Mouse (Mus musculus): ENCODE data around the gene Aprt.
"Not testable (repeated sequence)": the region's sequence is repeated elsewhere in the genome, so short reads cannot be mapped to it uniquely, and the experiment has no call there.

Aprt gene

GRCm38 (mm10) chr8:122586171-122586570 lies 9.5 kb upstream of the Aprt start:
- no peak for DNase-seq (ENCODE audit: low read depth, low spot score)

- no peak for DNase-seq (ENCODE audit: low read depth, low spot score)
Measured at GRCm38 (mm10) chr8:122585411-122585891, 8.7 kb upstream of the Aprt start.

- no peak for DNase-seq (ENCODE audit: low read depth, low spot score)
Measured at GRCm38 (mm10) chr8:122584981-122585380, 8.3 kb upstream of the Aprt start.

- DNase-seq (ENCODE audit: low read depth, low spot score), result no peak
Measured at GRCm38 (mm10) chr8:122580926-122581325, 4.2 kb upstream of the Aprt start.

GRCm38 (mm10) chr8:122579196-122579595 lies 2.5 kb upstream of the Aprt start:
- no peak for DNase-seq (ENCODE audit: low read depth, low spot score)

GRCm38 (mm10) chr8:122577116-122577515 lies 407 bp upstream of the Aprt start:
- no peak for DNase-seq (ENCODE audit: low read depth, low spot score)

GRCm38 (mm10) chr8:122575735-122576647 lies 718 bp downstream of the Aprt start:
- DNase-seq (ENCODE audit: low read depth, low spot score), result no peak

- no peak for DNase-seq (ENCODE audit: low read depth, low spot score)
Measured at GRCm38 (mm10) chr8:122575286-122575685, 1.4 kb downstream of the Aprt start.

GRCm38 (mm10) chr8:122574667-122575251 lies 1.9 kb downstream of the Aprt start:
- no peak for DNase-seq (ENCODE audit: low read depth, low spot score)

- no peak for DNase-seq (ENCODE audit: low read depth, low spot score)
Measured at GRCm38 (mm10) chr8:122574264-122574663, 2.4 kb downstream of the Aprt start.

GRCm38 (mm10) chr8:122573577-122573976 lies 3.1 kb downstream of the Aprt start:
- DNase-seq (ENCODE audit: low read depth, low spot score), result no peak

GRCm38 (mm10) chr8:122573176-122573575 lies 3.5 kb downstream of the Aprt start:
- not testable (repeated sequence) for DNase-seq (ENCODE audit: low read depth, low spot score)

- no peak for DNase-seq (ENCODE audit: low read depth, low spot score)
Measured at GRCm38 (mm10) chr8:122572751-122573150, 4.0 kb downstream of the Aprt start.

- no peak for DNase-seq (ENCODE audit: low read depth, low spot score)
Measured at GRCm38 (mm10) chr8:122571750-122572267, 4.9 kb downstream of the Aprt start.

GRCm38 (mm10) chr8:122571153-122571552 lies 5.6 kb downstream of the Aprt start:
- no peak for DNase-seq (ENCODE audit: low read depth, low spot score)

GRCm38 (mm10) chr8:122569996-122570395 lies 6.7 kb downstream of the Aprt start:
- DNase-seq (ENCODE audit: low read depth, low spot score), result no peak

GRCm38 (mm10) chr8:122569329-122569728 lies 7.4 kb downstream of the Aprt start:
- no peak for DNase-seq (ENCODE audit: low read depth, low spot score)

- peak; percentile 44 for DNase-seq (ENCODE audit: low read depth, low spot score)
Measured at GRCm38 (mm10) chr8:122568881-122569309, 7.8 kb downstream of the Aprt start.

GRCm38 (mm10) chr8:122568109-122568504 lies 8.6 kb downstream of the Aprt start:
- DNase-seq (ENCODE audit: low read depth, low spot score), result peak; percentile 79

GRCm38 (mm10) chr8:122567361-122568108 lies 9.2 kb downstream of the Aprt start, which contains the start of gene Cdt1:
Gene Cdt1, plus strand, starts transcription at chr8:122568015.
- DNase-seq (ENCODE audit: low read depth, low spot score), result peak; percentile 97

- no peak for DNase-seq (ENCODE audit: low read depth, low spot score)
Measured at GRCm38 (mm10) chr8:122566766-122567165, 9.9 kb downstream of the Aprt start.

All from CD4-positive helper T cell, adult 2 months (primary cell).